Mouse (Mus musculus) left cerebral cortex, postnatal 10 days (tissue): ENCODE results near the gene Pde7b. TPM values are rescaled to one million over a fixed set of nuclear protein-coding genes. Genes with fewer than 3 reads are reported as not detected.

Experiments
- DNase-seq, 2 experiments: peaks; one replicate each; pipeline ENCODE4 v3.0.0; 2021 to 2022; ENCODE audit warnings: low spot score in 2 of 2, mixed read lengths in 1 of 2; ENCODE audit errors: extremely low spot score in 1 of 2
- intact Hi-C: fragments of 180-260 bp; cut with DNase I; formaldehyde crosslinking; loops from one replicate; pipeline ENCODE4 v1.15.1; 2025
- total RNA-seq, 2 experiments: library from RNA; stranded (reverse); gene quantifications; 2 replicates each; pipeline ENCODE4 v1.2.3; 2021

Gene Pde7b
- total RNA-seq, 2 experiments from 2014 or later = 16.0 to 21.6 TPM

- intact Hi-C loops = no loop called here
- DNase-seq = no peak
Measured at GRCm38 (mm10) chr10:20513461-20513860, 211.4 kb downstream of the Pde7b start.

- no peak for DNase-seq
- intact Hi-C loops = no loop called here
Measured at GRCm38 (mm10) chr10:20509819-20510218, 215.1 kb downstream of the Pde7b start.

GRCm38 (mm10) chr10:20508497-20508896, 216.4 kb downstream of the Pde7b start:
- no peak for DNase-seq
- intact Hi-C loops = no loop called here

- intact Hi-C loops = no loop called here
- peak in 1 of 2 experiments; percentile 34 for DNase-seq
Measured at GRCm38 (mm10) chr10:20507732-20508412, 217.0 kb downstream of the Pde7b start.

GRCm38 (mm10) chr10:20507069-20507468, 217.8 kb downstream of the Pde7b start:
- no peak for DNase-seq
- intact Hi-C loops = no loop called here

- intact Hi-C loops = no loop called here
- DNase-seq = no peak
Measured at GRCm38 (mm10) chr10:20505454-20505853, 219.4 kb downstream of the Pde7b start.

- intact Hi-C loops = no loop called here
- DNase-seq = no peak
Measured at GRCm38 (mm10) chr10:20504800-20505199, 220.1 kb downstream of the Pde7b start.

GRCm38 (mm10) chr10:20503265-20504025, 221.4 kb downstream of the Pde7b start:
- intact Hi-C loops = no loop called here
- DNase-seq = no peak

GRCm38 (mm10) chr10:20501221-20501620, 223.7 kb downstream of the Pde7b start:
- intact Hi-C loops = loop anchor here (2.0 kb wide), 1 partner anchor 48 kb away; no protein-coding TSS in a partner anchor
- no peak for DNase-seq

- DNase-seq = no peak
- intact Hi-C loops = no loop called here
Measured at GRCm38 (mm10) chr10:20495051-20495450, 229.8 kb downstream of the Pde7b start.

GRCm38 (mm10) chr10:20493826-20494455, 230.9 kb downstream of the Pde7b start:
- intact Hi-C loops = no loop called here
- DNase-seq = no peak

GRCm38 (mm10) chr10:20492216-20492964, 232.5 kb downstream of the Pde7b start:
- peak; percentile 11 to 27 for DNase-seq
- intact Hi-C loops = no loop called here

- intact Hi-C loops = no loop called here
- no peak for DNase-seq
Measured at GRCm38 (mm10) chr10:20490775-20491174, 234.1 kb downstream of the Pde7b start.

- DNase-seq = no peak
- intact Hi-C loops = no loop called here
Measured at GRCm38 (mm10) chr10:20490281-20490680, 234.6 kb downstream of the Pde7b start.

- intact Hi-C loops = no loop called here
- peak in 1 of 2 experiments; percentile 78 for DNase-seq
Measured at GRCm38 (mm10) chr10:20486461-20487253, 238.2 kb downstream of the Pde7b start.

- DNase-seq = no peak
- intact Hi-C loops = no loop called here
Measured at GRCm38 (mm10) chr10:20485816-20486215, 239.1 kb downstream of the Pde7b start.

- DNase-seq = peak in 1 of 2 experiments; percentile 48
- intact Hi-C loops = no loop called here
Measured at GRCm38 (mm10) chr10:20479481-20479880, 245.4 kb downstream of the Pde7b start.

GRCm38 (mm10) chr10:20478456-20478855, 246.4 kb downstream of the Pde7b start:
- intact Hi-C loops = no loop called here
- DNase-seq = no peak
